Mouse (Mus musculus): ENCODE measurements around the gene Ripply1.
"Not testable (repeated sequence)": the region's sequence is repeated elsewhere in the genome, so short reads cannot be mapped to it uniquely, and the experiment has no call there.

Ripply1 gene

DNA sequence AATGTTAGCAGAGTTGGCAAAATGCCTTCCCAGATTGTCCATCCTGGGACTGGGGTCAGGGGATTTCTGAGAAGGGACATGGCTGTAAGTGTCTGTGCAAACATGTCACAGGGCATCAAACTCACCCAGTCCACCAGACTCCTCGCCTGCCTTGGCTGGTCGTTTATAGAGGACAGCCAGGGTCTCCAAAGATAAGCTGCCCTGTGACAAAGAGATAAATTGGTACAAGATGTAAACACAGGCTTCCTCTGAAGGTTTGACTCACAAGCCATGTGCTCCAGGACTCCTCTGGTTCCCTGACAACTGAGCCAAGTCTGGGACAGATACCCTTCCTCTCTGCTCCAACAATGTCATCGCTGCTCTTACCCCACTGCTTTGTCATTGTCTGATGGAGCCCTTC lies 1.2 kb downstream of the Ripply1 start:
- DNase-seq (ENCODE audit: low spot score in 2 of 2), result no peak

DNA sequence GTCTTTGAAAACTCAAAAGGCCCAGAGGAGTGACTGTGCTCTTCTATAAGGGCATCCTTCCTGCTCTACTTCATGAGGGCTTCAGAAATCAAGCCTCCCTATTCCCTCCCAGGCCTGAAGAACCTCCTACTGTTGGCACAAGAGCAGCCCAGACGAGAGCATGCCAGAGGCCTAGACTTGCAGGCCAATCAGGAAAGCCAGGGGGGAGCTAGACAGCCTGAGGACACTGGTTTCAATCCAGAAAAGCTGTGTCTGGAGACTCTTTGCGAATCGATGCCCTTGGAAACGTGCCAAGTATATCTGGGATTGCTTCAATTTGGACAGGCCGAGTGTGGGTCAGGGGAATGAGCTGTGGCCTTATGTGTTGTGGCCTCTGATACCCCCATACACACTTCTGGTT lies 2.8 kb downstream of the Ripply1 start:
- no peak for DNase-seq (ENCODE audit: low spot score in 2 of 2)

DNA sequence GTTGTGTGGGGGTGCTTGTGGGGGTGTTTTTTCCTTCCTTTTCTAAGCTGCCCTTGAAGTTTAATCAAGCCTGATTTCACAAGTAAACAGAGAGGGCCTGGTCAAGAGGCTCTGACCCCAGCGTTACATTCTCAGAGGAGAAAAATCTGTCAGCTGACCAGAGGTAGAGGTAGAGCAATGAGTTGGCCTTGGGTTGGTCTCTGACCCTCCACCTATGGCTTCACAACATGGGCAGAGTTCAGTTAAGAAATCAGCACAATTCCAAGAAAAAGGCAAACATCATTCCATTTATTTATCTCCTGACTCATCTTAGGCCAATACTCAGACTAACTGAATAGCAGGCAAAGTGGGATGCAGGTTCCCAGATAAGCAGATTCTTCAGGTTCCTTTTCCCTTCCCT lies 3.3 kb downstream of the Ripply1 start:
- DNase-seq (ENCODE audit: low spot score in 2 of 2), result no peak

DNA sequence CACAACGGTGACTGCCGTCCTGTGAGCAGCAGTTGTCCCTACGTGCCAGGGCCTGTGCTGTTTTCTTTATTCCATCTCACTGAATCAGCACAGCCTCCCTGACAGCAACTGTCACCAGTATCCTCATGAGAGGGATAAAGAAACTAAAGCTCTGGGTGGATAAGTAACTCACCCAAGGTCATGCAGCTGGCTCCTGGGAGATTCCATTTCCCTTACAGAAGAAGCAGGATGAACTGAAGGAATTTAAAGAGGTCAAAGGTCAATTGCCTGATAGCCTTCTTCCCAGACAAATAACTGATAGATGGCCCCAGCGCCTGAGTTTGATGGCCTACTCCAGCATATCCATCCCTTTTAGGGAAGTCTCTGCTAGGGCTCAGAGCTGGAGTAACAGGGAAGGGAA lies 4.8 kb downstream of the Ripply1 start:
- DNase-seq (ENCODE audit: low spot score in 2 of 2), result no peak

DNA sequence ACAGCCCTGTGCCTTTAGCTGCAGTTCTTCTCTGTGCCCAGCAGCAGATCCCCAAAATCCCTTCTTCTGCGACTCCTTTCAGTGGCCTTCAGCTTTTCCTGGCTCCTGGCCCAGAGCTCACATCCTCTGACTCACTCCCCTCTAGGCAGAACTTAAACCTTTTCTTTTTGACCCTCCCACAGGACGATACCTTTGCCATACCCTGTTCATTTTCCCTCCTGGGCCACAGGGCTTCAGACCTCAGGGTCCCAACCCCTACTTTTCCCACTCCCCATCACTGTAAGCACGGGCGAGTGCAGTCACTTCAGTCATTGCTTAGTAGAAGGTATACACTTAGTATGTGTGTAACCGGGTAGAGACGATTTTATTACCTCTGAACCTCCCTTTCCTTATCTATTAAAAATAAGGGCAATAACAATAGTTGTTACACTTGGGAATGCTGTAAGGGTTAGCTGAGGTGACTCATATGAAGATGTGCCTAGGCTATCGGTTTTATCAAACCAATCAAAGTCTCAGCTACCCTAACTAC lies 7.0 kb downstream of the Ripply1 start:
- no peak for DNase-seq (ENCODE audit: low spot score in 2 of 2)

DNA sequence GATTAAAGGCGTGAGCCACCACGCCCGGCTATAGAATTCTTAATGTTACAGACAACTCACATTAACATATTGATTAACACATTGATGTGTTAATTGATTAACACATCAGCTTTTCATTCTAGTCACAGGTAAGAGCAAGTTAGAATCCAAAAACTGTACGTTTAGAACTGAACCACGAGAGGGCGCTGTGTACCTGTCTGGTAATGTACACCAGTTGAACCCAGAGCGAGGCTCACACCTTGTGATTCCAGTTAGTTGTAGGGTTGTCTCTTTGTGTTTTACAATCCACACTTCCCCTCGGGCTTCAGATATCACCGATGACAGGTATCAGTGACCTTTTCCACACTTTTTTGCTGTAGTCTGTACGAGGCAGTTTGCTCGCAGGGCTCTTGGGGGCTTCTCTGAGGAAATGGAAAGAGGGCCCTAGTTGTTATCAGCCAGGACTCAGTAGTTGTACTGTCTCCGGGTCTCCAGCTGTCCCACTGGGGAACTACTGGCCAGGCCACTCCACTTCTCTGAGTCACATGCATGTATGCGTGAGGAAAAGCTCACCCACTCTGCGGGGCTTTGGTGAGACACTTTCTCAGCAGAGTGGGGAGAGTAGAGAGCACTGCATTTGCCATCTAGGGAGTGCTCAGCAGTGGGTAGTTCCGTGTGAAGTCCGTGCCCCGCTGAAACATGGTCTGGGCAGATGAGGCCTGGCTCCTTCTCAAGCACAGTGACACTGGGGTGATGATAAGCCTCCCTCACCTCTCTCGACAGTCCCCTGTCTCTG lies 7.7 kb downstream of the Ripply1 start:
- DNase-seq (ENCODE audit: low spot score in 2 of 2), result peak; percentile 39 to 53

DNA sequence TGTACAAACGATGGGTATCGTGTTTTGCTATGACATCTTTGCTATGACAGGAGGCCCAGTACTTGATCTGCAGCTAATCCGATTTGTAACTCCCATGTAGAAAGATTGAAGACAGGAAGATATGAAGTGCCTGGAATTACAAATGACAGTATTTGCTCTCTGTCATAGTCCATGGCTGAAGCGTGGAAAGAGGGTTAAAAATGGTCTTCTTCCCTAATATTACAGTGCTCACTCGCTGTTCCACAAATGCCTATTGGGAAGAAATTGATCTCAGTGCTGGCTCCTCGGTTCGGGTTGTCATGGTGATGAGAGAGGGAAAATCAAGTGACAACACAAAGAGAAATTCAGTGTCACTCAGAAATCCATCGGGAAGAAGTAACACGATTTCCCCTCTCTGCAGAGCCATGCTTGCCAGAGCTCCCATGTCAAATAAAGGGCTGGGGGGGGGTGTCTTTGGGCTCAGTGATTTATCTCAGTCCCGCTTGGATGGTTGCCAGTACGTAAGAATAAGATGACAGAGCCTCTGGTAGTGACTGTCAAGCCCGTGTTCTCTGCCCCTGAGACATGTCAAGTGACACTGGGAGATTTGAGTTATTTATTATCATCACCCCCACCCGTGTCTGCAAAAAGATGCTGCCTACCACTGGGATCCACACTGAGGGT lies 12.0 kb downstream of the Ripply1 start:
- DNase-seq (ENCODE audit: low spot score in 2 of 2), result no peak

DNA sequence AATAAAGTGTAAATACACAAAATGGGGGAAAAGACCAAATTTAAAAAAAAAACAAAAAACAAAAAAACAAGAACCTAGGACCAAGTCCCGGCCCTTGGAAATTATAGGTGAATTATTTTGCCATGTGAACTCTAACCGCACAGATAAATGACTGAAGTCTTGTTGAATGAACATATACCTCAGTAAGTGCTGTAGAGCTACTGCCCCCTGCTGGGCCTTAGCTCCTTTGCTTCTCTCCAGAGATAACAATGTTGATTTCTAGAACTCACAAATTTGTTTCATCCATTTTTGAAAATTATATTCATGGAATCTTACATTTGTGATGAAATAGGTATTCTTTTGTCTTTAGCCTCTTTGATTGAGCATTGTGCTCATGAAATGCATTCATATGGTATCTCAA lies 19.6 kb downstream of the Ripply1 start:
- peak; percentile 32 to 53 for DNase-seq (ENCODE audit: low spot score in 2 of 2)

DNA sequence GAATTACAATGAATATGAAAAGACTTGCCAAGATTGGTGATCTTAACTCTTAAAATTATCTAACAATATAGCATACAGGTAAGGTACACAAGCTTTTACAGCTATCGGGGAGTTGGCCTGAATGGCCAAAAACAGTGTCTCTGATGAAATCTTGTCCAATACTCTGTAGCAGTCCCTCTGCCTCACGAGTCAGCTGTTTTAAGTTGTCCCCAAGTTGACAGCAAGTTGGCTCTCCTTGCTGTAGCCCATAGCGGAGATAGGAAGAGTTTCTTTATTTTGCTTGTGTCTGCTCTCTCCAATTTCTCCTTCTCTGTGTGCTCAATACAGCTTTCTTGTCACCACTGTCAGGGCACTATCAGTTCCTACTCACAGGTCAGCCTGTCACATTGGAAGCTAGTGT lies 23.5 kb downstream of the Ripply1 start:
- DNase-seq (ENCODE audit: low spot score in 2 of 2), result not testable (repeated sequence)

DNA sequence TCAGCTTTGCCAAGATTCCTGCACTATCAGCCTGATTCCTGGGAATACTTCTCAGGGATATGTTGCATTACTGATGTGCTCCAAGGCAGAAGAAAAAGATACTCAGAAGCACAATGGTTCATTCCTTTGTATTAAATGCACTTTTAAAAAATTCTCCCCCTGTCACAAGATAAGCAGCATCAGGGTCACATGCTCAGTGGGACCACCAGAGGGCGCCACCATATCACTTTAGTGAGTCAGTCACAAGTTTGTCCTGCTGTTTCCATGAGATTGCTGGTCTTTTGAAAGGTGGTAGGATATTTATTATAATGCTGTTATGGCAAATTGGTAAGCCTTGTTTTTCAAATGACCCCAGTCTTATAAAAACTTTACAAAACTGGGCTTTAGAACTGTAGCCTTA lies 30.3 kb downstream of the Ripply1 start:
- peak in 1 of 2 experiments; percentile 48 for DNase-seq (ENCODE audit: low spot score in 2 of 2)

DNA sequence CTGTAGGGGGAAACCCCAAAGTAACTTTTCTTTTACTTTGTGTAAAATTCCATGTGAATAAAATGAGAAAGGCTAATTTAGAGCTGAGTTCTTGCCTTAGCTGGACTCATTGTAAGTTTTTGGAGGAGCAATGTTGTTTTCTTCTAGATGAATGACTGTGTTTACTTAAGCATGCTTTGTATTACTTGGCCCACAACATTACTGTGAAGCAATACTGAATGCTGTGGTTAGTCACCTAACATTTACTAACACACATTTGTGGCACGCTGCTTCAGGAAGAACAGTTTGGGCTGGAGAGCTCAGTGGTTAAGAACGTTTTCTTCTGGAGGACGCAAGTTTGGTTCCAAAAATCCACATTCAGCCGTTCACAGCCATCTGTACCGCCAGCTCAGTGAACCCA lies 45.1 kb downstream of the Ripply1 start:
- DNase-seq (ENCODE audit: low spot score in 2 of 2), result no peak

DNA sequence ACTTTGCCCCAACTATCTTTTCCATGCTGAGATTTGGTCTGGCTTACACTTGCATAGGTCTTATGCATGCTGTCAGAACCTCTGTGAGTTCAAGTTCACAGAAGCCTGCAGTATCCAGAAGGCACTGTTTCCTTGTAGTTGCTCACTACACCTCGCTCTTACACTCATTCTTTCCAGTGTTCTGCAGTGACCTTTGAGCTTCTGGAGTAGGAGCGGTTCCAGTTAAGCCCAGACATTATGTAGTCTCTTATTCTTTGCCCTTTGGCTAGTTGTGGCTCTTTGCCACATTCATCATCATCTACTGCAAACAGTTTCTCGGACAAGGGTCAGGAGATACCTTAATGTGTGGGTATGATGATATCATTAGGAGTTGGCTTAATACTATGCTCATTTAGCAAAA lies 51.6 kb downstream of the Ripply1 start:
- no peak for DNase-seq (ENCODE audit: low spot score in 2 of 2)
